ENCODE assay signal across 30 mouse cellular contexts in genomic region chr16:13645930-13646329, GRCm38 (mm10). TPM values are rescaled to one million over a fixed set of nuclear protein-coding genes. Genes with fewer than 3 reads are reported as not detected.
DNase-seq lines count a peak whose midpoint lies in the region; ATAC-seq lines count a peak whose summit lies in the region.
"Had no signal": no experiment of that assay in that cellular context is flagged by ENCODE, and none has a peak within 500 bp of the region (broad histone marks: within the 10 kb centered on the region; RNA-seq: fewer than 3 reads in every experiment).

No protein-coding gene starts in this region.

- H3K27me3 ChIP-seq in stomach, embryonic 16.5 days (ENCODE audit: control insufficient read depth, insufficient read depth, low read length): no peaks in the 10 kb centered on the region
- H3K27me3 ChIP-seq: CH12.LX; embryonic facial prominence, embryonic 15.5 days; forebrain, embryonic 12.5 days; forebrain, embryonic 15.5 days; heart, embryonic 13.5 days; hindbrain, embryonic 15.5 days; Patski had no signal

- WGBS in stomach, embryonic 16.5 days: 63% methylated on average over 4 of the region's 4 CpGs

- H3K9ac ChIP-seq in stomach, embryonic 16.5 days (ENCODE audit: low read length): no peak overlapping the region
- H3K9ac ChIP-seq: embryonic facial prominence, embryonic 15.5 days; forebrain, embryonic 12.5 days; forebrain, embryonic 15.5 days; heart, embryonic 13.5 days; hindbrain, embryonic 15.5 days had no signal

- peak; percentile 51 for DNase-seq in heart, adult 11 months
- no peak for DNase-seq in heart, adult 18-20 months
- peak; percentile 10 for DNase-seq in urinary bladder, postnatal 25 days (ENCODE audit: low spot score)
- no peak for DNase-seq in urinary bladder, adult 2 months (ENCODE audit: low spot score)
- peak; percentile 51 for DNase-seq in gonadal fat pad, adult 2 months (ENCODE audit: low read depth)
- DNase-seq in cerebellum, postnatal 10 days: no peak
- DNase-seq: adrenal gland, postnatal 10 days; adrenal gland, postnatal 36 days; B cell, adult 2 months; cerebellum, adult 11 months; cerebellum, adult 2 months; cerebellum, adult 9-11 months; cerebellum, postnatal 36 days; embryo, embryonic 11 days; gastrocnemius, postnatal 10 days; gastrocnemius, postnatal 36 days; heart, adult 2 months; heart, postnatal 14 days; heart, postnatal 4 days had no signal

- H3K4me3 ChIP-seq in stomach, embryonic 16.5 days (replicated peaks; ENCODE audit: low read length): no peak overlapping the region
- H3K4me3 ChIP-seq: embryonic facial prominence, embryonic 15.5 days; forebrain, embryonic 12.5 days; forebrain, embryonic 15.5 days; heart, adult 2 months; heart, embryonic 10.5 days; heart, embryonic 13.5 days; hindbrain, embryonic 15.5 days had no signal

- peak; percentile 72; the same call in 1 of the 2 replicates for ATAC-seq in stomach, embryonic 16.5 days (ENCODE audit: insufficient read depth, low FRiP score)
- ATAC-seq in frontal cortex, adult (ENCODE audit: low TSS enrichment): no peak
- ATAC-seq: forebrain, embryonic 15.5 days; Patski had no signal

- no peak overlapping the region for H3K4me2 ChIP-seq in stomach, embryonic 16.5 days (ENCODE audit: low read depth, low read length)
- H3K4me2 ChIP-seq: embryonic facial prominence, embryonic 15.5 days; forebrain, embryonic 12.5 days; forebrain, embryonic 15.5 days; heart, embryonic 13.5 days; hindbrain, embryonic 15.5 days had no signal

- H3K9me3 ChIP-seq in stomach, embryonic 16.5 days (replicated peaks; ENCODE audit: control insufficient read depth, low read length): no peaks in the 10 kb centered on the region
- H3K9me3 ChIP-seq: embryonic facial prominence, embryonic 15.5 days; forebrain, embryonic 12.5 days; forebrain, embryonic 15.5 days; G1E; heart, embryonic 10.5 days; heart, embryonic 13.5 days; hindbrain, embryonic 15.5 days had no signal

- peak overlapping the region; percentile 58 for H3K27ac ChIP-seq in stomach, embryonic 16.5 days (ENCODE audit: low read length)
- H3K27ac ChIP-seq: embryonic facial prominence, embryonic 15.5 days; forebrain, embryonic 12.5 days; forebrain, embryonic 15.5 days; heart, adult 2 months; heart, embryonic 10.5 days; heart, embryonic 13.5 days; hindbrain, embryonic 15.5 days had no signal

- H3K36me3 ChIP-seq in stomach, embryonic 16.5 days (ENCODE audit: control insufficient read depth, insufficient read depth, low read length): 0 out of 2 replicates have a peak, but pooled peaks cover 3% of the 10 kb centered on the region

- H3K4me1 ChIP-seq in stomach, embryonic 16.5 days (ENCODE audit: control insufficient read depth, insufficient read depth, low read length): no peaks in the 10 kb centered on the region
- H3K4me1 ChIP-seq: embryonic facial prominence, embryonic 15.5 days; forebrain, embryonic 12.5 days; forebrain, embryonic 15.5 days; heart, embryonic 10.5 days; heart, embryonic 13.5 days; hindbrain, embryonic 15.5 days had no signal

RNA-seq across cellular contexts. Expression of gene Parn, which starts 22.0 kb away (rescaled TPM):
- 10 to 100 TPM in 1 of 2 experiments, 1 to 10 TPM in 1; 9.0 to 10.1 TPM for total RNA-seq in heart, adult 18-20 months (2021)
- 21.4 and 25.4 TPM in 2 replicates for polyA plus RNA-seq in urinary bladder, adult 2 months (2012; rRNA removed)
- 20.0 and 20.8 TPM in 2 replicates for polyA plus RNA-seq in gonadal fat pad, adult 2 months (2012; rRNA removed)
- 38.7 and 42.1 TPM in 2 replicates for polyA plus RNA-seq in stomach, embryonic 16.5 days (2015; fragmentation: Nextera tagmentation; extraction: Ambion mirVana)

RNA-seq across cellular contexts. Expression of gene Bfar, which starts 25.7 kb away (rescaled TPM):
- 10 to 100 TPM; 46.5 to 47.0 TPM for total RNA-seq in heart, adult 18-20 months (2021)
- 48.4 and 55.7 TPM in 2 replicates for polyA plus RNA-seq in urinary bladder, adult 2 months (2012; rRNA removed)
- 34.8 and 35.8 TPM in 2 replicates for polyA plus RNA-seq in gonadal fat pad, adult 2 months (2012; rRNA removed)
- polyA plus RNA-seq in stomach, embryonic 16.5 days (2015; fragmentation: Nextera tagmentation; extraction: Ambion mirVana): 41.9 and 47.1 TPM in 2 replicates

RNA-seq across cellular contexts. Expression of gene 3110001I22Rik, which starts 25.8 kb away (rescaled TPM):
- total RNA-seq in heart, adult 18-20 months (2021): 1 to 10 TPM; 2.5 to 3.8 TPM
- polyA plus RNA-seq in urinary bladder, adult 2 months (2012; rRNA removed): 2.6 and 2.9 TPM in 2 replicates
- 1.2 and 1.5 TPM in 2 replicates for polyA plus RNA-seq in gonadal fat pad, adult 2 months (2012; rRNA removed)
- polyA plus RNA-seq in stomach, embryonic 16.5 days (2015; fragmentation: Nextera tagmentation; extraction: Ambion mirVana): 4.6 and 4.8 TPM in 2 replicates

Comparison
In these comparisons a context has a peak if more than half of its experiments do, and no peak if none do; other contexts are left out.
1. DNase-seq: peak in heart, adult 11 months (single experiment), urinary bladder, postnatal 25 days (single experiment) and gonadal fat pad, adult 2 months (single experiment); none in heart, adult 18-20 months (0 of 2), urinary bladder, adult 2 months (single experiment) and cerebellum, postnatal 10 days (0 of 2).